Mouse (Mus musculus): ENCODE measurements at regions not wholly inside any gene's neighbourhood (a gene's known extent, or its start where the extent isn't known, plus 50 kb on each side); places are given as distances from the start of the nearest gene placed in this dataset.

DNA sequence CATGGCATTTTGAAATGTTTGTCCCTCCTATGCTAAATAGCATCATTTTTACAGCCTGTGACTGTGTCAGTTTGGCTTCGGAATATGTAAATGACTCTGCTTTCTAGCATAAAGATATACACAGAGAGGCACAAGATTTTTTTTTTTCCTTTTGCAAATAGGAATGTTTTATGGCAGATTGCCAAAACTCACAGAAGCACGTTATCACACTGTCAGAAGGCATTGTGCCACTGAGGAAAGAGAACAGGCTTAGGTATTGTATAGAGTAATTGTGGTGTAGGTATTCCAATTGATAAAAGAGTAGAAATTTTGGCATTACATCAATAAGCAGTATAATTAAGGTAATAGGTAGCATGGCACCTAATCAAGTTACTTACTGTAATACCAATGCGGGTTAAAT, 988.5 kb upstream of the Tenm2 start:
- no peak for DNase-seq (ENCODE audit: low spot score in 2 of 2)
- intact Hi-C loops (cut with DNase I) = no loop called here

DNA sequence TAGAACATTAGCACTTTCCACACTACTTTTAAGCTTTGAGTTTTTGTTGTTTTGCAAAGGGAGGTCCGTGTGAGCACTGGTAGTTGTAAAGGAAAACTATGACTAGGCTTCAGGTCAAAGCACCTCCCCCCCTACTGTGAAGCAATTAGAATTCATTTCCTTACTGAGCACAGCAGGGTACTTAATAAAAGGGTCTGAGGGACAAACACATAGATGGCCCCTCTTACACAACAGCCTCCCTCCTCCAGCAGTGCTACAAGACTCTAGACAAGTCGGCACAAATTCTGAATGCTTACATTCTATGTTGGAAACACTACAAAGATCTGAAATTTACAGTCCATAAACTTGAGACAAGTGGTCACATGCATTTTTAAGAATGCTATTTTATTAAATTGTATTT, 967.6 kb upstream of the Tenm2 start:
- intact Hi-C loops (cut with DNase I) = no loop called here
- no peak for DNase-seq (ENCODE audit: low spot score in 2 of 2)

DNA sequence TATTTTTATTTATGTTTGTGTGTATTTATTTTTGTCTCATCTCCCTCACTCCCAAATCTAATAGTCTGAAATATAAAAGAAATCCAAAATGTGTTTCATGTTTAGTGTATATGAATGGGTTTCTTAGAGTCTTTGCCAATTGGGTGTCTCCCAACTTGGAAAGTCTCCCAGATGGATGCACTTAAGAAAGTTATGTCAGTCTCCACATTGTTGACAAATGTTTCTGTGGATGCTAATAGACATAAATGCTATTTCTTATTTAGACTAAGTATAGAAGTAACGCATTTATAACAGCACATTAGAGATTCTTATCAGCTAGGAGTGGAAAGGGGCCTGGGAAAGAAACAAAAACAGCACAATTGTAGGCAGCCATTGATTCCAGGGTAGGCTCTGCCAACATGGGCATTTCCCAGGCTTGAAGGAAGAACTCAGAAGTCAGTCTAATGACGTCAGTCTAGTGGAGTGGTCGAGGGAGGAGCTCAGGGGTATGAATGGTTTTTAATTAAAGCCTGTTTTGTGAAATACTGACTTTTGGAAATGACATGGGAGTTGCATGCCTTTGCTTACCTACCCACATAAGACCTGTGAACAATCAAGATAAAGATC, 965.5 kb upstream of the Tenm2 start:
- intact Hi-C loops (cut with DNase I) = no loop called here
- no peak for DNase-seq (ENCODE audit: low spot score in 2 of 2)

DNA sequence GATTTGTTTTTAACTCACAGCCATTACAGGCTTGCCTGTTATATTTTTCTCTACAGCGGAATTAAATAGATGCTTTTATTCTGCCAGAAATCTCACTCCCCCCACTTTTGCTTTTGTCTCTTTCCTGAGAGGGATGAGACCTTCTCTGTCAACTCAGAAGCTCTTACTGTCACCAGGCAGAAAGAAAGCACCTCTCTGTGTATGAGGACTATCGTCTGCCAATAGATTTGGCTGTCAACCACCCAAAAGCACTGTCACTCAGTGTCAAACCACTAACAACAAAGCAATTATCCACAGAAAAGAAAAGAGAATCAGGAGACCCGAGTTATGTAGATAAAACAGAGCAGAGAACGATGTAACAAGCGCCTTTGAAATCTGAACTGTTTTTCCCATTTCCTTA, 958.0 kb upstream of the Tenm2 start:
- no peak for DNase-seq (ENCODE audit: low spot score in 2 of 2)

DNA sequence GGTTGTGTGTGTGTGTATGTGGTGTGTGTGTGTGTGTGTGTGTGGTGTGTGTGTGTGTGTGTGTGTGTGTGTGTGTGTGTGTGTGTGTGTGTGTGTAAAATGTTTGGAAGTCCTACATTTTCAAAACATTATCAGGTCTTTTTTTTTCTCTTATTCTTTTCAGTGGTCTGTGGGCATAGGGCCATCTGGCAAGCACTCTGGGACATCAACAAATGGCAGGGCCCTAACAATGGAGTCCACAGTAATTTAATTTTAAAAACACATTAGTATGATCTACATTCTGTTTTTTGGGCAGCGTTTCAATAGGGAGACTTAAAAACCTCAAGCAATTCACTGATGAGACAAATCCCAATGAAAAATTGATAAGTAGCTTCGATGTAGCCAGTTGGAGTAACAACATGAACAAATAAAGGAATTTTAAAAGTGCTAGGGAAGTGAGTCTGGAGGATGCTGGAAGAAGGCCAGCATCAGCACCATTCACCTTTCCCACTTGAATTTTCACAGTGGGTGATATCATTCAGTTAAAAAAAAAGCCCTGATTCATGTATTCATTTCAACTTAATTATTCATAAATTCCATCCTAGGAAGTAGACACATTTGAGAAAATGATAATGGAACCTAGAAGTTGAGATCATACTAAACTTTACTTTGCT, 956.3 kb upstream of the Tenm2 start:
- DNase-seq (ENCODE audit: low spot score in 2 of 2) = no peak
- intact Hi-C loops (cut with DNase I) = no loop called here

More for the DNA sequence above, 958.0 kb upstream of the Tenm2 start:
- intact Hi-C loops (cut with DNase I) = no loop called here

DNA sequence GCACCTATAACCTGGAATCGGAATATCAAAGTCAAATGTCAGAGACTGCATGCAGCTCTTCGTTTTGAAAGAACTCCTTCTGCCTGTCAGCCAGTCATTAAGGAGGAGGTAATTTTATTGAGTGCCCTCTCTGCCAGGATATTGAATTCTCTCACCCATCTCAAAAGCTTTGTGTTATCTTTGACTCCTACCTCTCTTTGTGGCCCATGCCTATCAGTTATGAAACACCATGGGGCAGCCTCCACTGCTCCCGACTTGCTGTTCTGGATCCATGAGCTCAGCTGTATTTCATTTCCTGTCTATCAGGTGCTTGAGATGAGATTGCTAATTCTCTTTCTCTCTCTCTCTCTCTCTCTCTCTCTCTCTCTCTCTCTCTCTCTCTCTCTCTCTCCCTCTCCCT, 955.7 kb upstream of the Tenm2 start:
- intact Hi-C loops (cut with DNase I) = no loop called here
- no peak for DNase-seq (ENCODE audit: low spot score in 2 of 2)

DNA sequence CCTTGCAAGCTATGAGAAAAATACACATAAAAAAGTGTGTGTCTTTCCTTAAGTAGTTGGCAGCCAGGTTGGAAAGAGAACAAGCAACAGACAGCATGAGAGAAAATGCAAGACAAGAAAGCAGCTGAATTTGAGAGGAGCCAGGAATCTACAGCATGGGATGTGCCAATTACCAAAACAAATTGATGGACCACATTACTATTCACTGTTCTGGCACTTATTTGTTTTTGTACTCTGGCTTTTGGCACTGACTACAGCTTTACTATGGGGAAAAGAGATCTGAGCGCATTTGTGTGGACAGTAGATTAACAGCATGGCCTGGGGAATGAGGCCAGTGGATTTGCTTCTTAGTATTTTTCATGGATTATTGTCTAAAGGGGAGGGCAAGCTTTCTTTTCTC, 935.0 kb upstream of the Tenm2 start:
- intact Hi-C loops (cut with DNase I) = no loop called here
- DNase-seq (ENCODE audit: low spot score in 2 of 2) = no peak

DNA sequence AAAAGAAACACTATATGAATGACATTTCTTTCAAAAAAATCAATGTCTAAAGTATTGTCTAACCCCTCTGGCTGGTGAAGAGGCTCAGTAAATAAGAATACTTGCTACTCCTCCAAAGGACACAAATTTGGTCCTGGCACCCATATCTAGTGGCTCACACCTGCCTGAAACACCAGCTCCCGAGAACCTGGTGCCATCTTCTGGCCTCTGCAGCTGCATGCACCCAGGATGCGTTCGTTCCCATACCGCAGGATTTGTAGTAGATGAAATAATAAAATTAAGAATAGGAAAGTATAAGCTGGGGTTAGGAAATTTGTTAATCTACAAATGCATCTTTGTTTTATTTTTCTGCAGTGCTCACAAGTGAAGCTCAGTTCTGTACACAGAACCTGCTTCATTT, 922.5 kb upstream of the Tenm2 start:
- intact Hi-C loops (cut with DNase I) = no loop called here
- no peak for DNase-seq (ENCODE audit: low spot score in 2 of 2)

DNA sequence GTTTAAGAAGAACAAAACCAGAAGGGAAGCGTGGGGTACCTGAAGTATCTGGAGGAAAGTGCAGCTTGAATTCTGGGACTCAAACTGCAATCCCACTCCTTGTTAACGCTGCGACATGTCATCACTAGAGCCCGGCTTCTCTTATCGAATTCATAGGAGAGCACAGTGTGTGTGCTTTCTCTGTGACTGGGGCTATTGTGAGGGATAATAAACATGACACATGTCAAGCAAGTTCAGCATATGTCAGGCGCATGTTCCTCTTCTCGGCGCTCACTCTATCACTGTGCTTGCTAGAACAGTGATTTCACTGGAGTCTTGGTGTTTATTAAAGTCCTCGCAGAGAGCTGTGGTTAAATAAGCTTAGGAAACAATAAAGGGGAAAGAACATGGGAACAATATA, 921.2 kb upstream of the Tenm2 start:
- DNase-seq (ENCODE audit: low spot score in 2 of 2) = no peak
- intact Hi-C loops (cut with DNase I) = no loop called here

DNA sequence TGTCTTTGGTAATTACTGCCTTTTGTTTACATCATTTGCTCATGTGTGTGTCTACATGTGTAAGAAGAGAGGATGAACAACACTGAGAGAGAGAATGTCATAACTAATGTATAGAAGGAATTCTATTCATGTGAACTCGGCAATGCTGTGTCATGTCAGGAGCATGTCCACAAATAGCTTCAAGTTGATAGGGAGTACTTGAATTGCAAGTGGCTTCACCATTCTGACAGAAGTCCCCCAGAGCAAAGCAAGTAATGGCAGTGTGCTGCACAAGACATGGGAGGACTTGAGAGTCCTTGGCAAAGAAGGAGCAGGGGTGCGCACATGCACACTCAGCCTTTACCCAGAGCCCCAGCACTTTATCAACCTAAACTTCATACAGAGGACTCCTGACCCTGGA, 919.9 kb upstream of the Tenm2 start:
- DNase-seq (ENCODE audit: low spot score in 2 of 2) = no peak

DNA sequence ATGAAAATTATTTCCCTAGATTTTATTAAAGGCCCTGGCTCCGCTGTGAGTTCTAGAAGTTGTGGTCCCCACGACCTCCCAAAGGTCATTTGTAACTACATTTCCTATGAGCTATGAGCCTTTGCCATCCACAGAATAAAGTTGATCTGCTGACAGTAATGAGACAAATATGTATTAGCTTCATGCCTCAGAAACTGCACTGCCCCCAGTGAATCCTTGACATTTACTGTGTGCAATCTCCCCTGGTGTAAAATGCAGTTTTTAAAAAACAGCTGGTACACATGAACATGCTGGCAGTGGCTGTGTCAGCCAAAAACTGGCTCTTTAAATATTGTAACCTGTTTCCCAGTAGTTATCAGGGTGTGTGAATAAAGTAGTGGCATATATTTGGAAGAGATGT, 907.7 kb upstream of the Tenm2 start:
- intact Hi-C loops (cut with DNase I) = no loop called here
- DNase-seq (ENCODE audit: low spot score in 2 of 2) = no peak

More for the DNA sequence above, 919.9 kb upstream of the Tenm2 start:
- intact Hi-C loops (cut with DNase I) = no loop called here

DNA sequence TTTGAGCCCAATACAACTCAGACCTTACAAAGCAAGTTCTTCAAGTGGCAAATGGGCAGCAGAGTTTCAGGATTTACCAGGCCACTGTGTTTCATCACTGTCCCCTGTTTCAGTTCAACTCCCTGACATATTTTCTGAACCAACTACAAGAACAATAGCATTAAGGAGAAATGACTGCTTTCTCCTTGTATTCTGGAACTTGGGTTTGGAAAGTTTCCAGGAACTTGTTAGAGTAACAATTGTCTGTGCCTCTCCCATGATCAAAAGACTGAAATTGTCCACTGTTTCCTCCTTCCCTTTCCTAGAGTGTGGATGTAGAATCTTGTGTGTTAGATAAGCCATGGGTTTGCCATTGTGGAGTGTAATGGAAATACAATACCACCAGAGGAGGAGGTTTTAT, 893.1 kb upstream of the Tenm2 start:
- intact Hi-C loops (cut with DNase I) = no loop called here
- DNase-seq (ENCODE audit: low spot score in 2 of 2) = no peak

DNA sequence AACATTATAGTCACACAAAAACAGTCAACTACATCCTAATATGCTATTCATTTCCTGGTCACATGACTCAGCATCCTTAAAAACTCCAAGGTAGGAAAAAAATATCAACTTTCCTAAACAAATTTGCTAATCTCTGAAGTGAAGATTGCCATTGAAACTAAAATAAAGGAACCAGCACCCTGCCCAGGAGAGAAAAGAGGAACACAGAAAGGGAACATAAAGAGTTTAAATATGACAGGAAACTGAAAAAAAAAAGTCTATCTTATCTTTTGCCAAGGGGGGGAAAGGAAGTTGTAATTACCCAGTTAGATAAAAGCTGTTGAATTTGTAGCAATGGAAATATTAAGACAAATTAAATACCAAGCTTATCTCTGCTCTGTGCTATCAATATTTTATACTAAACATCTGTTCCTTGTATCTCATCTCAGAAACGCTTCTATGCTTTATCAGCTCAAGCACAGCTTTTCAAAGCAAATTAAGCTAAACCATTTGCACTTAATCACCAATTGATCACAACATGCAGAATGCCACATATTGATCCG, 888.1 kb upstream of the Tenm2 start:
- DNase-seq (ENCODE audit: low spot score in 2 of 2) = no peak

DNA sequence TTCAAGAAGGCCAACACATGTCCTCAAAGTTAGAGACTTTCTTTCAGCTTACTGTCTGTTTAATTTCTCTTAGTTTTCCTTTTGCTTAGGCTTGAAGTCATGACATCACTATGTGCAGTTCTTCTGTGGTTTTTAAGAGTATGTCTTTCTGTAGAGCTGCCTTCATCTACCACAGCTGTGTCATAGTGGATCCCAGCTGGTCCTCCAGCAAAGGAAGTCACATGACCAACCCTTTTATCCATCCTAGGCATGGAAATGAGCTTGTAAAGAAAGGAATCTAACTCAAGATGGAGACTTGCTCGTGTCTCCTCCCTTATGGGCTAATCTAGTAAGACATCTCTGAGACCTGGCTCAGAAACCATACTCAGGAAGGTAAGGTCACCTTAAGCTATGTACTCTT, 886.7 kb upstream of the Tenm2 start:
- intact Hi-C loops (cut with DNase I) = no loop called here
- DNase-seq (ENCODE audit: low spot score in 2 of 2) = no peak

More for the DNA sequence above, 888.1 kb upstream of the Tenm2 start:
- intact Hi-C loops (cut with DNase I) = no loop called here

DNA sequence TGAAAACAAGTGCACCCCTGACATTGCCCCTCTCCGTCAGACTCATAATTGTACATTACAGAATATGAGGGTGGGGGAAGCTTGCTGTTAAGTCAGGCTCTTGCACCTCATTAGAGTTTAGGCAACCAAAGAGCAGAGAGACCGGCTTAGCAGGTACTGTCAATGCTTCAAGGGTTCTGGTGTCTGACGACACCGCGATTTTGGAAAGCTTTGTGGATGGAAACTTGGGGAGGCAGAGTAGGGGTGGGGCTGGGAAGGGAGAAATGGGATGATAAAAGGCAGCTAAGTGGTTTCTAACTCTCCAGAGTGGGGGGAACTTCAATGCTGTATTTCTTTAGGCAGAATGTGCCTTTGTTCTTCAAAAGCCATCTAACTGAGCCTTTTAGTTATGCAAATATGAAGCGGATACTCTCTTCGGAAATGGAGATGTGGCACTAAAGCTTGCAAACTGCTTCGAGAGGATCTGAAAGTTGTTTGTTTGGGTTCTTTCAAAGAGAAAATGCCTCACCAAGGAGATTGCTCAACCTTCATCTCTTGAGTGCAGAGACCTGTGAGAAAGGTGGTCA, 885.4 kb upstream of the Tenm2 start:
- intact Hi-C loops (cut with DNase I) = no loop called here
- no peak for DNase-seq (ENCODE audit: low spot score in 2 of 2)

DNA sequence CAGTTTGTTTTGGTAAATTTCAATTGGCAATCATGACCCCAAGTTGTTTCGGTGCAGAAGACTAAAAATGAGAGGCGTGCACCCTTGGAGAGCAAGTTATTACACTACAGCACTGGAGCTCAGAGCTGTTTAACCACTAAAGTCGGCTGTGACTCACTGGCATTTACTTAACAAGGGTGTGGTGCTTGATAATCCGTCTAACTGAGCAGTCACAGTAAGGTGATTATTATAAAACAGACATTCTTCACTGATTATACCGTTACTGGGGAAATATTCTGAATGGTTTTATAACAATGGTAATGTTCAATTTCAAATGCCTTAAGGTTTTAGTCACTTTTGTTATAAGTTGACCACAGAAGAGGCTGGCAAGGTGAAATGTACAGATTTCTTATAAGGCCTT, 882.0 kb upstream of the Tenm2 start:
- no peak for DNase-seq (ENCODE audit: low spot score in 2 of 2)
- intact Hi-C loops (cut with DNase I) = no loop called here

DNA sequence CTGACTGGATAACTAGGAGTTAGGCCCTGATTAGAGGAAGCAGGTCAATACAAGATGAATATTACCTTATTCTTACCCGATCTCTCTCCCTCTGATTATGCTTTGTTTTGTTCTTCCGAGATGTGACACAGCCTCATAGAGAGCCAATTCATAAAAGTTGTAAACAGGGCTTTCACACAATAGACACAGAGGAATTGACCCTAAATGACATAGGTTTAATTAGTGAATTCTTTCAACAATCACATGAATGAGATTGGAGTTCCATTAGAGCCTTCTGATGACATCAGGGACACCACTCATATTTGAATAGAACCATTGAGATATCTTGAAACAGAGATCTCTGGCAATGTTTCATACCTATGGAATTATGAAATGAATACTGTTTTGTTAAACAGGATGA, 856.4 kb upstream of the Tenm2 start:
- no peak for DNase-seq (ENCODE audit: low spot score in 2 of 2)
- intact Hi-C loops (cut with DNase I) = no loop called here

DNA sequence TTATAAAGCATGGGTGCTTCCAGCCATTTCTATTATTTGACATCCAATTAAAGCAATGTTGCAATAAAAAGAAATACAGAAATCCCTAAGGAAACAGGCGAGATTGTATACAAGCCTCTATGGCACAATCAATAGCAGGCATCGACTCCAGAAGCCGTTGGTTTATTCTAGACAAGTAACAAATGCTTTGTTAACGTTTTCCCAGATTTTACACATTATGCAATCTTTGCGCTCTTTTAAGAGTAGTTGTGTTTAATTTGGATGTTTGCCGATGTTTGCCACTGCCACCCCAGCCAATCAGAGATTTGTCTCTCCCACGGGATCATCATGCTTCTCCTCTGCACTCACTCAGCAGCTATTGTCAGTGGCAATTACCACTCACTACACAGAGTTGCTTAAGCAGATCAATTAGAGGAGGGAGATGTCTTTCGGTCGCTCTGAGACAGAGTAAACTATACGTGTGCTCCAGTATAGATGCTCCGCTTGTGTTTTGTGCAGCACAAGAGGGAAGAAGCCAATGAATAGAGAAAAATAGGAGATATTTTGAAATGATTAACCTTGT, 839.5 kb upstream of the Tenm2 start:
- intact Hi-C loops (cut with DNase I) = no loop called here
- no peak for DNase-seq (ENCODE audit: low spot score in 2 of 2)

DNA sequence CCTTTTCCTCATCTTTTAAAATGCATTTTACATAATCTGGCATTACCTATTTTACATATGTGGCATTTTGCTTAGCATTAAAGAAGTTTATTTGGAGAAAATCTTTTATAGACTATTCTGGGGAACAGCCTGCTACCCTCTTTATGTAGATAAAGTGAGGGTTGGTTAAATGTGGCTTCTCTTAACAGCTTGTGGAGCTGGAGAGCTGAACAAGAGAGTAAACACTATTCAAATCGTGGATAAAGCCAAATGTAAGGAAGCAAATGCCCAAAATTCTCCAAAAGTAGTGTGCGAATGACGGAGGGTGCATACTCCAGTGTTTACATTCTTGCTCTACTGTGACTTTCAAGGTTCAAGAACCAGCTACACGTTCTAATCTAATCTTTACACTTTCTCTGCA, 833.9 kb upstream of the Tenm2 start:
- peak in 1 of 2 experiments; percentile 18 for DNase-seq (ENCODE audit: low spot score in 2 of 2)

DNA sequence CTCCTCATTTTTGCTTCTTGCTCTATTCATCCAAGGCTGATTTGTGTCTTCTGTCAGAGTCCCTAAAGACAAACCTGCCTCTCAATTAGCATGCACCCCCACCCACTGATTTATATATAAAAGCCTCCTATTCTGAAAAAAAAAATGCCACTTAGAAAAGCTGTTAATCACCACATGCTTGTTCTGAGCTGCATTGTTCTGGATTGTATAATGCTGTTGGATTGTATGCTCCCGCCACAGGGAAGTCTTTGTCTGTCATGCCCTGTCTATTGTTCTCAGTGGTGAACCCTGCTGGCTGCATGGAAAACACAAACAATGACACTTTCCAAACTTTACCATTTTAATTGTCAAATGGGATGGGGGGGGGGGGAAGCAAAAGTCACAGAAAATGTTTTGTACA, 831.9 kb upstream of the Tenm2 start:
- DNase-seq (ENCODE audit: low spot score in 2 of 2) = no peak

More for the DNA sequence above, 833.9 kb upstream of the Tenm2 start:
- intact Hi-C loops (cut with DNase I) = no loop called here

DNA sequence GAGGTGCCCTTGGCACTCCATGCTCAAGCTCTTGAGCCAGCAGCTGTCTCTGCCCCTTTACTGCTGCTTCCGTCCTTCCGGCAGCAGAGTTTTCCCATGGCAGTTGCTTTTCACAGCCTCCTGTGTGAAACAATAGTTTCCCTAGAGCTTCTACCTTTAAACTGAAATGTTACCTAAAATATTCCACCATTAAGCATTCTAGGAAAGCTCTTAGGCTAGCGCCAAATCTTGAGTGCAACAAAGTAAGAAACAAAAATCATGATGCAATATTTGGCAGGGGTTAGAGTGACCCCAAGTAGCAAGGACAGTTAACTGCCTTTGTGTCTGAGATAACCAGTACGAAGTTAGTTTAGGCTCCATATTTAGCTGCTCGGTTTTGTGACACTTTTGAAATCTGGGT, 830.3 kb upstream of the Tenm2 start:
- no peak for DNase-seq (ENCODE audit: low spot score in 2 of 2)
- intact Hi-C loops (cut with DNase I) = no loop called here

More for the DNA sequence above, 831.9 kb upstream of the Tenm2 start:
- intact Hi-C loops (cut with DNase I) = no loop called here

Data from left cerebral cortex, postnatal 14 days (tissue).